Mouse (Mus musculus): ENCODE measurements around the gene Clec2l. TPM values are rescaled to one million over a fixed set of nuclear protein-coding genes. Genes with fewer than 3 reads are reported as not detected.

Gene Clec2l
- polyA plus RNA-seq, 1 experiment: not detected

DNA sequence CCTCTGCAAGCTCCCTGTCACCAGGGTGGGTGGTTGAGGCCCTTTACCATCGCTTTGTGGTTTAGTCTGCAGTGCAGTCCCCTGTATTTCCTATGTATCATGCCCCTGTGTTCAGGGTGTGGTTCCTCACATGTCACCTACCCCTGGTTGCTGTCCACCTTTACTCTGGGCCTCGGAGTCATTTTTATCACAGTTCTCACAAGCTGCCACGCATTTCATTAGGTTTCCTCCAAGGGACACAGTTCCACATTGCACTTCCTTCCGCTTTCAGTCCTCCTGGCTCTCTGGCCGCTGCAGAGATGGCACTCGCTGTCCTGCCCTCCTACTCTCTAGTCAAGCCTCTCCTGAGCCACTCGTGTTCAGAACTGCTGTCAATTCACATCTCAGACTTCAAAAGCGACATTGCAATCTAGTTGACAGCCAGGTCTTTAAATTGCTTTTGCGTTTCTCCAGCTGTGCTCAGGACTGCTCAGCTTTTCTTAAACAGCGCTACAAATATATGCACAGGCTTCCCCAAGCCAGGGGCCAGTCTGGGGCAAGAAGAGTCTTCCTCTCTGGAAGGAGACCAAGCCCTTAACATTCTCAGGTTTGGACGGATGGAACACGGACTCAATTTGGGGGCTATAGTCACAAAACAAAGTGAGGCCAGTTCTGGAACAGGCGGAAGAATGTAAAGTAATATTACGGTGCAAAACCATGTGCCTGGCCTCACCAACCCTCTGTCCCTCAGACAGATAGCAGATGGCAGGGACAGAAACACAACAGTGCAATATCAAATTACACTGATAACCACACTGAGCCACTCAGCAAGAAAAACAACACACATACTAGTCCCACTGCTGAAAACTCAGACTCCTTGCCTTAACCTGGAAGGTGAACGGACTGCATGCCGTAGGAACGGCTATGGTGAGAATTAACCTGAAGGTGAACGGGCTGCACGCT, 51.4 kb downstream of the Clec2l start:
- Histone ChIP-seq H3K27me3 (ENCODE audit: control insufficient read depth, insufficient read depth, low read length, poor library complexity, severe bottlenecking) (no peaks in the 10 kb centered on the region), H3K27ac (ENCODE audit: insufficient read depth, low read length) (no peak overlapping the region), H3K36me3 (ENCODE audit: control insufficient read depth, insufficient read depth, low read length, poor library complexity, severe bottlenecking) (no peaks in the 10 kb centered on the region), H3K9ac (ENCODE audit: low read depth, poor library complexity, severe bottlenecking) (no peak overlapping the region), H3K4me3 (ENCODE audit: low read depth, low read length) (no peak overlapping the region), H3K4me1 (ENCODE audit: control insufficient read depth, insufficient read depth, low read length) (no peaks in the 10 kb centered on the region), H3K9me3 (replicated peaks; ENCODE audit: control insufficient read depth, insufficient read depth, low read length, poor library complexity, severe bottlenecking) (no peaks in the 10 kb centered on the region)
- TF ChIP-seq CTCF (IDR thresholded peaks at IDR 0.05; ENCODE audit: low read depth, low read length): no peak
- no peak for TF ChIP-seq EP300 (IDR thresholded peaks at IDR 0.05; ENCODE audit: insufficient read depth, low read depth, low read length)
- no peak for TF ChIP-seq POLR2A (IDR thresholded peaks at IDR 0.05; ENCODE audit: insufficient read depth, low read length)

DNA sequence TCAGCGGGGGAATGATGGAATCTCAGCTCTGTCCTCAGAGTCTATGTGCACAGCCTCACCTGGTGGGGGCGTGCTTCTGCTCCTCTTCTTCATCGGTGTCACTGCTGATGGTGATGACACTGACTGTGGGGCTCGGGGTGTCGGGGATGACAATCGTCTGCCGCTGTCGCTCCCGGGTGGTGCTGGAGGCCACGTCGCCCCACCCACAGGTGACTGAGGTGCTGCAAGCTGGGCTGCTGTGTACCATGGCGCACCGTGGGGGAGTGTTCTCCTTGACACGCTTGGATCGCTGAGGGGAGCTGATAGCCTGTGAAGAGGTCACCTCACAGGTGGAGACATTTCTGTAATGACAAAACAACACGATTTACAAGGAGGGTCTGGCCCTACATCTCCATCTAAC, 53.0 kb downstream of the Clec2l start:
- Histone ChIP-seq H3K9me3 (replicated peaks; ENCODE audit: control insufficient read depth, insufficient read depth, low read length, poor library complexity, severe bottlenecking) (no peaks in the 10 kb centered on the region), H3K27me3 (ENCODE audit: control insufficient read depth, insufficient read depth, low read length, poor library complexity, severe bottlenecking) (no peaks in the 10 kb centered on the region), H3K4me1 (ENCODE audit: control insufficient read depth, insufficient read depth, low read length) (no peaks in the 10 kb centered on the region), H3K36me3 (ENCODE audit: control insufficient read depth, insufficient read depth, low read length, poor library complexity, severe bottlenecking) (no peaks in the 10 kb centered on the region), H3K4me3 (ENCODE audit: low read depth, low read length) (no peak overlapping the region), H3K9ac (ENCODE audit: low read depth, poor library complexity, severe bottlenecking) (no peak overlapping the region), H3K27ac (ENCODE audit: insufficient read depth, low read length) (no peak overlapping the region)
- TF ChIP-seq CTCF (IDR thresholded peaks at IDR 0.05; ENCODE audit: low read depth, low read length) (no peak), POLR2A (IDR thresholded peaks at IDR 0.05; ENCODE audit: insufficient read depth, low read length) (no peak), EP300 (IDR thresholded peaks at IDR 0.05; ENCODE audit: insufficient read depth, low read depth, low read length) (no peak)

DNA sequence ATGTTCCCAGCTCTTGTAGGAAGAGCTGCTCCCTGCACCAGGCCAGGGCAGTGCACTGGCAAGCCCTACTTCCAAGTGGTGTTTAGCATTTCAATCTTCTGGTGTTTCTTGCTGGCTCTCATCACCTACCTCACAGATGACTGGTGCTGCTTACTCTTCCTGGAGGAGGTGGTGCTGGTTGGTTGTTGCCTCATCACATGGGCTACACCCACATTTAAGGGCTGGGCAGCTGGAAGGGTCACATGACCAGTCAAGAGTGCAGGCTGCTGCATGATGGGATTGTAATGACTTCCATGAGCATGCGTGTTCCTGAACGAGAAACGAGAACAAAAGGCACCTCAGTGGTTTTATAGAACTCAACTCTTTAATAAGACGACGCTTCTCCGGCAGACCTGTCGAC, 55.8 kb downstream of the Clec2l start:
- H3K9me3 ChIP-seq (replicated peaks; ENCODE audit: control insufficient read depth, insufficient read depth, low read length, poor library complexity, severe bottlenecking): no peaks in the 10 kb centered on the region
- no peak overlapping the region for H3K27ac ChIP-seq (ENCODE audit: insufficient read depth, low read length)
- TF ChIP-seq POLR2A (IDR thresholded peaks at IDR 0.05; ENCODE audit: insufficient read depth, low read length): no peak
- TF ChIP-seq CTCF (IDR thresholded peaks at IDR 0.05; ENCODE audit: low read depth, low read length): no peak
- TF ChIP-seq EP300 (IDR thresholded peaks at IDR 0.05; ENCODE audit: insufficient read depth, low read depth, low read length): no peak
- no peaks in the 10 kb centered on the region for H3K27me3 ChIP-seq (ENCODE audit: control insufficient read depth, insufficient read depth, low read length, poor library complexity, severe bottlenecking)
- no peaks in the 10 kb centered on the region for H3K36me3 ChIP-seq (ENCODE audit: control insufficient read depth, insufficient read depth, low read length, poor library complexity, severe bottlenecking)
- H3K4me3 ChIP-seq (ENCODE audit: low read depth, low read length): no peak overlapping the region
- no peak overlapping the region for H3K9ac ChIP-seq (ENCODE audit: low read depth, poor library complexity, severe bottlenecking)
- no peaks in the 10 kb centered on the region for H3K4me1 ChIP-seq (ENCODE audit: control insufficient read depth, insufficient read depth, low read length)

DNA sequence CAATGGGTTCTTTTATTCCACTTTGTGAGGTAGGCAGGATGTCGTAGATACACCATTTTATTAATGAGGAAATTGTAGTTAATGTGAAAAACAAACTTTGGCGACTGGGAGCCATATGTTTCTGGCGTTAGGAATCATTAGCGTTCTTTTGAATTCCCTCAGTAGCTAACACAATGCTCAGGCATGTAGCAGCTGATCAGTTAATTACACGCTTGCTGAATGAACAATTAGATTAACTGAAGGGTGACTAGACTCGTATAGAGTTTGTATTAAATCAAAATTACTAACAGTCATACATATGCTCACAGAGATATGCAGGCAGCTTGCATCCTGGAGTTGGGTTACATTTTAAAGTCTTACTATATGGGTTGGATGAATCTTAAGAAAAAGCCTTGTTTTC, 56.4 kb downstream of the Clec2l start:
- H3K4me1 ChIP-seq (ENCODE audit: control insufficient read depth, insufficient read depth, low read length): no peaks in the 10 kb centered on the region
- no peaks in the 10 kb centered on the region for H3K27me3 ChIP-seq (ENCODE audit: control insufficient read depth, insufficient read depth, low read length, poor library complexity, severe bottlenecking)
- no peaks in the 10 kb centered on the region for H3K36me3 ChIP-seq (ENCODE audit: control insufficient read depth, insufficient read depth, low read length, poor library complexity, severe bottlenecking)
- H3K9me3 ChIP-seq (replicated peaks; ENCODE audit: control insufficient read depth, insufficient read depth, low read length, poor library complexity, severe bottlenecking): no peaks in the 10 kb centered on the region
- no peak for TF ChIP-seq CTCF (IDR thresholded peaks at IDR 0.05; ENCODE audit: low read depth, low read length)
- TF ChIP-seq POLR2A (IDR thresholded peaks at IDR 0.05; ENCODE audit: insufficient read depth, low read length): no peak
- no peak for TF ChIP-seq EP300 (IDR thresholded peaks at IDR 0.05; ENCODE audit: insufficient read depth, low read depth, low read length)
- no peak overlapping the region for H3K9ac ChIP-seq (ENCODE audit: low read depth, poor library complexity, severe bottlenecking)
- H3K4me3 ChIP-seq (ENCODE audit: low read depth, low read length): no peak overlapping the region
- H3K27ac ChIP-seq (ENCODE audit: insufficient read depth, low read length): no peak overlapping the region

DNA sequence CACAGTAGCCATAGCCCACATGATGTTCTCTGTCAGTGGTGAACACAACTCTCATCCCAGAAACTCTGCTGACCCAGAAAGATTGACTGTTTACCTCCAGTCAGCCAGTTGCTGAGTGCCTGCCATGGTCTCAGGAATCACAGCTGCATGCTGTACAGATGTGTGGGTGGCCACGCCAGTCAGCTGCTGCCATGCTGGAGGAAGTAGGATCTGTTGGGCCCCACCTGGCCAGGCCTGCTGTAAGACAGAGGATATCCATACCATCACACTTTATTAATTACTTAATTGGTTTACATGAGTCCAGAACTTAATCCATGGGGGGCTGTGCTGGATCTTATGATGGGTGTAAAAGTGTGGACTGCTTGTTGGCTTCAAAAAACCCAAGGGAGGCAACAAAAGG, 58.5 kb downstream of the Clec2l start:
- H3K9me3 ChIP-seq (replicated peaks; ENCODE audit: control insufficient read depth, insufficient read depth, low read length, poor library complexity, severe bottlenecking): no peaks in the 10 kb centered on the region
- no peak overlapping the region for H3K9ac ChIP-seq (ENCODE audit: low read depth, poor library complexity, severe bottlenecking)
- no peaks in the 10 kb centered on the region for H3K4me1 ChIP-seq (ENCODE audit: control insufficient read depth, insufficient read depth, low read length)
- H3K27ac ChIP-seq (ENCODE audit: insufficient read depth, low read length): no peak overlapping the region
- no peaks in the 10 kb centered on the region for H3K27me3 ChIP-seq (ENCODE audit: control insufficient read depth, insufficient read depth, low read length, poor library complexity, severe bottlenecking)
- H3K4me3 ChIP-seq (ENCODE audit: low read depth, low read length): no peak overlapping the region
- TF ChIP-seq CTCF (IDR thresholded peaks at IDR 0.05; ENCODE audit: low read depth, low read length): no peak
- no peaks in the 10 kb centered on the region for H3K36me3 ChIP-seq (ENCODE audit: control insufficient read depth, insufficient read depth, low read length, poor library complexity, severe bottlenecking)

DNA sequence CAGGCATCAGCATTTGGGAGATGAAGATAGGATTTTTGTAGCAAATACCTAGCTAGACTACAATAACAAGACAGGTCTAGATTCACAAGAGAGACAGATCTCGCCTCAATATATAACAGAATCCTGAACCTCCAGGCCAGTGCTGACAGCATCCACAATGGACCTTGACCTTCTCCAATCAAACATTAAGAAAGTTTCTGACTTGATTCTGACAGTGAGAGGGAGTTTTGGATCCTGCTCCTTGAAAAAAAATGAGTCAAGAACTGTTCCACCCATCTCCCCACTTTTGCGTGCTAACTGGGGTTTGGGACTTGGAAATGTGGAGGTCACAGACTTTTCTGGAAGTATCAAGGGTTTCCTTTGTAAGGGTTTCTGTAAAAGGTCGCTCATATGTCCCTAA, 62.6 kb downstream of the Clec2l start:
- Histone ChIP-seq H3K9ac (ENCODE audit: low read depth, poor library complexity, severe bottlenecking) (no peak overlapping the region), H3K4me3 (ENCODE audit: low read depth, low read length) (no peak overlapping the region), H3K9me3 (replicated peaks; ENCODE audit: control insufficient read depth, insufficient read depth, low read length, poor library complexity, severe bottlenecking) (no peaks in the 10 kb centered on the region), H3K4me1 (ENCODE audit: control insufficient read depth, insufficient read depth, low read length) (no peaks in the 10 kb centered on the region), H3K27ac (ENCODE audit: insufficient read depth, low read length) (no peak overlapping the region), H3K27me3 (ENCODE audit: control insufficient read depth, insufficient read depth, low read length, poor library complexity, severe bottlenecking) (no peaks in the 10 kb centered on the region), H3K36me3 (ENCODE audit: control insufficient read depth, insufficient read depth, low read length, poor library complexity, severe bottlenecking) (no peaks in the 10 kb centered on the region)
- TF ChIP-seq EP300 (IDR thresholded peaks at IDR 0.05; ENCODE audit: insufficient read depth, low read depth, low read length) (no peak), POLR2A (IDR thresholded peaks at IDR 0.05; ENCODE audit: insufficient read depth, low read length) (no peak), CTCF (IDR thresholded peaks at IDR 0.05; ENCODE audit: low read depth, low read length) (no peak)

Other genes starting within 250 kb of the Clec2l start
- gene Ubn2, start 229.1 kb upstream of the Clec2l start, polyA plus RNA-seq (2011; ENCODE audit: insufficient read depth, insufficient read length, low read depth, missing spikeins): 37.4 and 39.4 TPM in 2 replicates
- 19.7 and 29.1 TPM in 2 replicates for gene Fmc1, start 129.6 kb upstream of the Clec2l start, polyA plus RNA-seq (2011; ENCODE audit: insufficient read depth, insufficient read length, low read depth, missing spikeins)
- 310 and 356 TPM in 2 replicates for gene Luc7l2, start 111.7 kb upstream of the Clec2l start, polyA plus RNA-seq (2011; ENCODE audit: insufficient read depth, insufficient read length, low read depth, missing spikeins)
- gene Klrg2, start 25.8 kb upstream of the Clec2l start, polyA plus RNA-seq (2011; ENCODE audit: insufficient read depth, insufficient read length, low read depth, missing spikeins): 1.4 and 2.4 TPM in 2 replicates
- not detected in 2 replicates for gene Tbxas1, start 212.3 kb downstream of the Clec2l start, polyA plus RNA-seq (2011; ENCODE audit: insufficient read depth, insufficient read length, low read depth, missing spikeins)
- gene Hipk2, start 213.1 kb downstream of the Clec2l start, polyA plus RNA-seq (2011; ENCODE audit: insufficient read depth, insufficient read length, low read depth, missing spikeins): 16.8 and 17.8 TPM in 2 replicates

All from ES-Bruce4 (cell line).